Mouse (Mus musculus) olfactory bulb, adult 2 months (tissue): ENCODE data around the gene Olfr574. TPM values are rescaled to one million over a fixed set of nuclear protein-coding genes. Genes with fewer than 3 reads are reported as not detected.

Experiments
- H3K27ac ChIP-seq: fragments of 200-500 bp; 2 replicates; pipeline ENCODE4 v1.5.1; 2012; ENCODE audit warnings: low read depth, low read length; ENCODE audit not compliant: insufficient read depth
- H3K4me1 ChIP-seq: fragments of 200-500 bp; 2 replicates; pipeline ENCODE4 v1.6.1; 2012; ENCODE audit warnings: low read length; ENCODE audit not compliant: control insufficient read depth, insufficient read depth
- H3K4me3 ChIP-seq: fragments of 200-500 bp; 2 replicates; pipeline ENCODE4 v1.5.1; 2012; ENCODE audit warnings: mild to moderate bottlenecking, low read depth, low read length, moderate library complexity; ENCODE audit not compliant: insufficient read depth
- CTCF ChIP-seq: fragments of 200-500 bp; IDR thresholded peaks from 2 replicates; pipeline ENCODE4 v1.5.1; 2012; ENCODE audit warnings: low read depth, mild to moderate bottlenecking, low read length, moderate library complexity; ENCODE audit not compliant: insufficient read depth
- POLR2A ChIP-seq: fragments of 200-500 bp; IDR thresholded peaks from 2 replicates; pipeline ENCODE4 v1.6.1; 2012; ENCODE audit warnings: mild to moderate bottlenecking, low read depth, low read length, moderate library complexity; ENCODE audit not compliant: insufficient read depth
- WGBS: fragments of 180-500 bp; shearing (Covaris S2); methylation state at CpG from one replicate; pipeline ENCODE4 v1.1.7; 2018; 5-methylcytosine and 5-hydroxymethylcytosine counted together
- polyA plus RNA-seq: library from polyadenylated mRNA; stranded (reverse); fragments of >200 nt; gene quantifications from 2 replicates; pipeline ENCODE4 v1.2.4, GENCODE M21; 2012; ENCODE audit warnings: low replicate concordance; ENCODE audit not compliant: missing spikeins, insufficient read depth, insufficient read length

Gene Olfr574
- not detected in 2 replicates for polyA plus RNA-seq

DNA sequence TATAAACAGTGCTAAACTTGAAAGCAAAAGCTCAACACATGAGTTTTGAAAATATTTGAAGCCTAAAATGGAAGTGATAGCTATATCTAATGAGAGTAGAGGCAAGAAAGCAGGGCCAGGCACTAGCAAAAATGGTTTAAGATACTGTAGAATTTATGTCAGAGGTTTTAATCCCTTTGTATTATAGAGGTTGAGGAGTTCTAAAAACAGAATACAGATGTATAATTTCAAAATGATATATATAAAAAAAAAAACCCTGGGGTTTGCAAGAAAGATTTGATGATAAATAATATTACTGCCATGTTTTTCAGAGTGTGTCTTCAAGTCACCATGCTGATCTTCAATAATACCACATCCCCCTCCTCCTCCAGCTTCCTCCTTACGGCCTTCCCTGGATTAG is at the start of gene Olfr574:
TSS of gene Olfr574 (plus strand) at position 301 of the 400 bp plus-strand sequence.
- Histone ChIP-seq H3K27ac (no peak within 1 kb of the TSS), H3K4me1 (no peaks in the 10 kb centered on the region), H3K4me3 (no peak within 1 kb of the TSS)
- TF ChIP-seq POLR2A (no peak), CTCF (no peak)
- 97% methylated on average over 1 of the region's 1 CpGs for WGBS

DNA sequence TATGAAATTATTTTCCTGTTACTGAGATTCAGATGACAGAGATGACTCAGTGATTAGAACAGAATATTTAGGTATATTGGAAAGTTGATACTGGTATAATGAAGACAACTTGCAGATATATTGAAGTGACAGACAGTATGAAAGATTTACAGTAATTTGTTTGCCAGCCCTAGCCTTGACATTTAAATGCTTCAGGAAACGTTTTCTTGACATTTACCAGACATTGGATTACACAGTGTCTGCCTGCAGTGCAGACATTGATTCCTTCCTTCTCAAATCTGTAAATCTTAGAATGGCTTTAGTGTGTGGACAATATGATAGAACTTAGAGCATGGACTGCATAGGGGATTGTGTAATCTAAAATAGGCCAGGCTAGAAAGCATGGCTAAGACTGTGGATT is 33.0 kb upstream of the Olfr574 start:
- no peak for TF ChIP-seq POLR2A
- no peaks in the 10 kb centered on the region for H3K4me1 ChIP-seq
- no peak overlapping the region for H3K4me3 ChIP-seq
- no peak overlapping the region for H3K27ac ChIP-seq
- 42% methylated on average over 1 of the region's 1 CpGs for WGBS

GRCm38 (mm10) chr7:102916405-102916804 is 31.9 kb upstream of the Olfr574 start:
- WGBS, result 76% methylated on average over 5 of the region's 5 CpGs

GRCm38 (mm10) chr7:102917032-102917875 is 31.0 kb upstream of the Olfr574 start, which contains the start of gene Olfr571:
TSS of gene Olfr571 (minus strand) at chr7:102917536.
- Histone ChIP-seq H3K27ac (no peak within 1 kb of the TSS), H3K4me1 (no peaks in the 10 kb centered on the region), H3K4me3 (no peak within 1 kb of the TSS)
- WGBS, result 68% methylated on average over 4 of the region's 4 CpGs
- TF ChIP-seq POLR2A, result no peak
- TF ChIP-seq CTCF, result no peak

More at GRCm38 (mm10) chr7:102916405-102916804, 31.9 kb upstream of the Olfr574 start:
- TF ChIP-seq CTCF (no peak), POLR2A (no peak)
- no peaks in the 10 kb centered on the region for H3K4me1 ChIP-seq
- no peak overlapping the region for H3K27ac ChIP-seq
- H3K4me3 ChIP-seq, result no peak overlapping the region

DNA sequence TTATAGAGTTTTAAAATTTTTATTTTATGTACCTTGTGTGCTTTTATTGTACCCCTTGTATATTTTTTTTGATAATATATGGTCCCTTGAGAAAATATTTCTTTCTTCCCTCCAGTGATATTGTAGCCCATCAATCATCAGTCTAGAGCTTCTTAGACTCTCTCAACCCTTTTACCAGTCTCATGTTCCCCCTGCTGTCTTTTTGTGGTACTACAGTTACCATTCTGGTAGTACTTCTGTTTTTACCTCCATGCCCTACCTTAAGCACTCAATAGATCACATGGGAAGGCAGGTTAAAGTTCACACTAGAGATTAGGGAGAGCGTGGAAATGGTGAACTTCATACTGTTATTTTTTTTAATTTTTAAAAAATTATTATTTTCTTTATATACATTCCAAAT is 28.6 kb upstream of the Olfr574 start:
- Histone ChIP-seq H3K4me1 (no peaks in the 10 kb centered on the region), H3K4me3 (no peak overlapping the region), H3K27ac (no peak overlapping the region)
- WGBS, result 22% methylated on average over 1 of the region's 1 CpGs
- no peak for TF ChIP-seq POLR2A
- TF ChIP-seq CTCF, result no peak

DNA sequence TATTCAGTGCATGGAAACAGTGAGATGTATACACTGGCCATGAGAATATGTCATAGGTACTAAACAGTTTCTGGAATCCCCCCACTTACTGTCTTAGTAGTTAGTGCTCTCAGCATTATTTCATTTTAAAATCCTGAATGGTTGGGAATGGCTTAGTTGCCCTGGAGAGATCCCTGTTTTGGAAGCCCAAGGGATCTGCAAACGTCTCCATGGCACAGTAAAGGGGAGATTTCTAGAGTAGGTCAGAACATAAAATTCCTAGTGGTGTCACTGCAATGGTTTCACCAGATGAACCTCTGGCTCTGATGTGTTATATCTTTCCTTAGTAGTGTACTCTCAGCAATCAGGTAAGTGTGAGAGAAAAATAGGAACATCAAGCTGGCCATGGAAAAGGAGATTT is 24.2 kb upstream of the Olfr574 start, which contains the start of gene Olfr572:
TSS of gene Olfr572 (plus strand) at position 301 of the 400 bp plus-strand sequence.
- no peak for TF ChIP-seq CTCF
- H3K4me3 ChIP-seq, result no peak within 1 kb of the TSS
- H3K27ac ChIP-seq, result no peak within 1 kb of the TSS
- whole genome bisulfite sequencing, result 64% methylated on average over 1 of the region's 1 CpGs
- no peaks in the 10 kb centered on the region for H3K4me1 ChIP-seq

DNA sequence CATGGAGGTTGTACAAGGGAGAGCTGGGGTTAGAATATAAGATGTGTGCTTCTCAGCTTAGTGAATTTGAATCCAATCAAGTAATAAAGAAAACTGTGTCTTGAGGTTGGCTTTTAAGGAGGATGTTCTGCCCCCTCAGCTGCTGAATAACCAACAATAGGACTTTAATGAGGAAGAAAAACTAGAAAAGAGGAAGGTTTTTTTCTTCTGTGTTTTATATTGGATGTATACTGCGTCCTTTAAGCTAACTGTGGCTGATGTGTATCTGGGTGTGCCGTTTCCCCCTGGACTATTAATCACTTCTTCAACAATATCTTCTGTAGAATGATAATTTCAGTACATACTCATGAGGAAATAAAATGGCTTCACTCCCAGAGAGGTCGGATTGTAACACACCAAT is 21.2 kb upstream of the Olfr574 start:
- H3K27ac ChIP-seq, result no peak overlapping the region
- no peak overlapping the region for H3K4me3 ChIP-seq
- H3K4me1 ChIP-seq, result no peaks in the 10 kb centered on the region
- no peak for TF ChIP-seq CTCF
- no peak for TF ChIP-seq POLR2A
- 65% methylated on average over 3 of the region's 3 CpGs for WGBS

GRCm38 (mm10) chr7:102942475-102942874 is 5.8 kb upstream of the Olfr574 start, which contains the start of gene Olfr573-ps1:
TSS of gene Olfr573-ps1 (minus strand) at chr7:102942575.
- H3K27ac ChIP-seq, result no peak within 1 kb of the TSS
- no peak within 1 kb of the TSS for H3K4me3 ChIP-seq
- WGBS, result 96% methylated on average over 2 of the region's 2 CpGs
- no peaks in the 10 kb centered on the region for H3K4me1 ChIP-seq
- no peak for TF ChIP-seq POLR2A
- no peak for TF ChIP-seq CTCF

- H3K4me1 ChIP-seq, result no peaks in the 10 kb centered on the region
- H3K4me3 ChIP-seq, result no peak overlapping the region
- no peak overlapping the region for H3K27ac ChIP-seq
- WGBS, result 86% methylated on average over 1 of the region's 1 CpGs
- TF ChIP-seq POLR2A, result no peak
- no peak for TF ChIP-seq CTCF
Measured at GRCm38 (mm10) chr7:102943417-102943816, 4.8 kb upstream of the Olfr574 start.
